Mouse (Mus musculus) thymus, postnatal 14 days (tissue): ENCODE measurements around the gene Gpr101.

Experiments used
- DNase-seq: peaks from one replicate; pipeline ENCODE4 v3.0.0; 2021

The Gpr101 gene

DNA sequence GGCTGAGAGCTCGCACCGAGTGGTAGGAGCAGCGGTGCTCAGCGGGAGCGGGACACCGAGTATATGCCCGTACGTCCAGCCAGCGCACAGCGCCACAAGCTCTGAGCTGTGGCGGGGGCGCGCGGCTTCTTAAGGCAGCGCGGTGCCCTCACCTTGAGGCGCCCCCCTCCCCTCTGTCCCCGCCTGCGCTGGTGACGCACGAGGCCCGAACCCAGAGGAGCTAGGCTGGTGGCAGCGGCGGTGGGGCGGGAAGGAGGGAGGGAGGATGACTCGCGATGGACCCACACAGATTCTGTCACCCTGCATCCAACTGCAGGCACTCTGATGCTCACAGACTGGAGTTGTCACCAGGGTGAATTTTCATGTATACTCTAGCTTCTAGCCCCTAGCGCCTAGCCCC lies at the start of gene Gpr101:
Gpr101 (minus strand) TSS at position 124 of the 400 bp plus-strand sequence.
- no peak for DNase-seq

DNA sequence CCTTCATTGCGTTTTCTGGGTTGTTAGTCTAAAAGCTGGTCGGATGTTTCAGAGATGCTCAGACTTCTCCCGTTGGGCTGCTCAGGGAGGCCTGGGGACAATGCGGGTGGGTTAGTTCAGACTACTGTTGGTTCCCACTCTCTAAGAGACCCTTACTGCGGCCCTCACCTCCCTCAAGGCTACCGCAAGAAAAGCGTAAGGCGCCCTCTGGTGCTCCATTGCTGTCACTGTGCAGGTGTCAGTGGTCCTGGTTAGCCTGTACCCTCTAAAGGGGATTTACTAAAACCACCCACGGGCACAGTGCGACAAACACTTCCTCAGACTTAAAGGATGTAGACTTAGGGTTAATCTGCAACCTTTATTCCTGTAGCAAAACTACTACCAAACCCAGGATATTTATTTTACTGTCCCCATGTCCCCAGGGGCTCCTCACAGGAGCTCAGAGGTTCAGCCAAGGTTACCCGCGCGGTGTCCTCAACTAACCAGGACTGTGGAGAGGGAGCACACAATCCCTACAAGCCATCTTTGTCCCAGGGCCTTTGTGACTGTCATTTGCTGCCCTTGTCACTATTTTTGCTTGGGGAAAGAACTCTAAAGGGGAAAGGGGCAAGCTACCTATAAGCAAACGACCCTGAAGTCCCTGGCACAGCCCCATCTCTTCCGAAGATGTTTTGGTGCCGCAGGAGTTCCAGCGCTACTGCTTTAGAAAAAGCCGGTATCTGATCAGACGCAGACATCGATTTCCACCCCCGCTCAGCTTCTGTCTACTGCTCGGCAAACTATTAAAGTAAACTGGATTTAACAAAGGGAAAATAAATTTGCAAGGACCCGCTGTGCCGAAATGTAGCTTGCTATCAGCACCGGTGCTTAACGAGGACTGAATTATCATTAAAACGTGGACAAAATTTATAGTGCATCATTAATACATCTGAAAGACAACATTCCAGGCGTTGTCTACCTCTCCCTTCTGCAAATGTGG lies 17.8 kb upstream of the Gpr101 start:
- DNase-seq, result no peak

DNA sequence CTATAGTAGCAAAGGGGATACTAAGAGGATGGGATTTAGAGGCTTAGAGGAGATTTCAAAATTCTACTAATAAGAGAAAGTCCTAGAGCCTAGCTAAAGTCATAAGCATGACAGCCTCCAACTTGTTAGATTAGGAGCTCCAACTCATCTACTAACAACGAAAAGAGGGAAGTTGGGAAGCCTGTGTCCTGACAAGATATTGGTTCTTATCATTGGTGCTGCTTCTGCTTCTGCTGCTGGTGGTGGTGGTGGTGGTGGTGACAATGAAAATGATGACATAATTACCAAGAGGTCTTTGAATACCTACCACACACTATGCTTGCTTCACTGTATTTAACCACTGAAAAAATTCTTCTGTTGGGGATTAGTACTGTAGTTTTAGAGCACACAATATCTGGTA lies 2.7 kb upstream of the Gpr101 start:
- no peak for DNase-seq
